Mouse (Mus musculus) heart, adult 2 months (tissue): ENCODE data around the gene Srrd.

Experiments
- EP300 ChIP-seq: fragments of 200-500 bp; IDR thresholded peaks from 2 replicates; pipeline ENCODE4 v1.6.1; 2011; ENCODE audit warnings: low read depth, low read length, control low read depth; ENCODE audit not compliant: insufficient read depth
- POLR2A ChIP-seq: fragments of 200-500 bp; IDR thresholded peaks from 2 replicates; pipeline ENCODE4 v1.6.1; 2011; ENCODE audit warnings: mild to moderate bottlenecking, low read depth, low read length, control low read depth; ENCODE audit not compliant: insufficient read depth

GRCm38 (mm10) chr5:112344092-112344960 is 1.5 kb upstream of the Srrd start:
- no peak for TF ChIP-seq POLR2A
- TF ChIP-seq EP300, result no peak
